Mouse (Mus musculus) heart, postnatal 36 days (tissue): ENCODE measurements at regions not wholly inside any gene's neighbourhood (a gene's known extent, or its start where the extent isn't known, plus 50 kb on each side); places are given as distances from the start of the nearest gene placed in this dataset.
A peak's percentile ranks its signal among the peaks of the same experiment; 100 is the strongest.
"Not testable (repeated sequence)": the region's sequence is repeated elsewhere in the genome, so short reads cannot be mapped to it uniquely, and the experiment has no call there.

Experiments used
- DNase-seq, 2 experiments: peaks; one replicate each; pipeline ENCODE4 v3.0.0; 2021 to 2022
- intact Hi-C: fragments of 180-260 bp; cut with DNase I; formaldehyde crosslinking; loops from one replicate; pipeline ENCODE4 v1.15.1; 2025

DNA sequence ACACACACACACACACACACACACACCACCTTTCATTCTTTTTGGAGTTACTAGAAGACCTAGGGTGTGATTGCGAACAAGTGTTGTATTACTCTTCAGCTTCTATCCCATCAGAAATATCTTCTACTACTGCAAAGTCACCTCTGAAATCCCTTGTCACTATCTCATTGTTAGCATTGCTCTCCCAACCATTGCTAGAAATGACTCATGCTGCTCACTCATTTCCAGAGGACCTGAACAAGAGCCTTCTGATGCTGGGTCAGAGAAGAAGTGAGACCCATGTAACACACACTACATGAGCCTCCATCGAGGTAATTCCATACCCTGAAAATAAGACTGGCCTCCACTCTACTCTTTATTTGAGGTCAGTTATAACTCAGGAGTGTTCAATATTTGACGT lies 191.1 kb downstream of the Nuak1 start:
- intact Hi-C loops = no loop called here
- DNase-seq = no peak

DNA sequence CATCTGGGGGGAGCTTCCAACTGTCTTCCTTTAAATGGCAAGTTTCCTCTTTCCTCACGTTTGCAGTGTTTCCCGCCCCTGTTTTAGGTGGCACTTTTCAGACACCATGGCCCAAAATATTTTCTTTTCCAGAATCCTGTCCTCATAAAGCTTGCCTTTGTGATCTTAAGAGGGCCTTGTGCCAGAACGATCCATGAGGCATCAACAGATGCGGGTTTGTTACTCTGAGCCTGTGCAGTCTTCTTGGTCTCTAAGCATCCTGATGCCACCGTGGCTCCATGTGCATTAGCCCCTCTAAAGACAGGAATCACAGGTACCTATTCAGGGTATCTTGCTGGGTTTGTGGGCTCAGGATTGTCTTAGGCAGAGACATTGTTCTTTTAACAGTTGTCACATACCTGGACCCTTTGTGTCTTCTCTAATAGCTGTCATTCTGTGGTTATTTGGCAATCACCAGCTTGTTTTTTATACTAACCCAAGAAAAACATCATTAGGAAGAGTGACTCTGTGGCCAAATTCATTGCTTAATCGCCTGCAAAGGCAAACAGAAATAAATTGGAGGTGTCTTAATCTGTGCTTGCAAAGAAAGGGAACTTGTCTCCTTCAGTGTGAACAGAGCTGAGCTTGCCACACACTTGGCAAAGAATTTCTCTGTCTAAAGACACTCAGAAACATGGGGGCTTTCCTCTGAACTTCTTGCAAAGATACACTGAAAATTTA lies 179.3 kb downstream of the Nuak1 start:
- intact Hi-C loops = no loop called here
- peak in 1 of 2 experiments; percentile 14 for DNase-seq

DNA sequence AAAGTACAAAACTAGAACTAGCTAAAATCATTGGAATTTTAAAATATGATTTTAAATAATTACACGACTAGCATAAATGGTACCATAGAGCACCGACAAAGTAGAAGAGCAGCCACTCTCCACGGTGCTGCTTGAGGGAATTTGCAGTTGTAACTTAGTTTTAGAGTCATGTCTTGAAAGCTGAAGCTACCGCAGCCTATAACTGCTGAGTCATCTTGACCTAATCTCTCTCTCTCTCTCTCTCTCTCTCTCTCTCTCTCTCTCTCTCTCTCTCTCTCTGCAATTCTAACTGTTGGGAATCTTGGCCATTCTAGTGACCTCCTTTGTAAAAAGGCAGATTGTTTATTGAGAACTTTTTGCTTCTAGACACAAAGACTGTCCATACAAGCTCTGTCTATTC lies 177.5 kb downstream of the Nuak1 start:
- intact Hi-C loops = no loop called here
- DNase-seq = no peak

DNA sequence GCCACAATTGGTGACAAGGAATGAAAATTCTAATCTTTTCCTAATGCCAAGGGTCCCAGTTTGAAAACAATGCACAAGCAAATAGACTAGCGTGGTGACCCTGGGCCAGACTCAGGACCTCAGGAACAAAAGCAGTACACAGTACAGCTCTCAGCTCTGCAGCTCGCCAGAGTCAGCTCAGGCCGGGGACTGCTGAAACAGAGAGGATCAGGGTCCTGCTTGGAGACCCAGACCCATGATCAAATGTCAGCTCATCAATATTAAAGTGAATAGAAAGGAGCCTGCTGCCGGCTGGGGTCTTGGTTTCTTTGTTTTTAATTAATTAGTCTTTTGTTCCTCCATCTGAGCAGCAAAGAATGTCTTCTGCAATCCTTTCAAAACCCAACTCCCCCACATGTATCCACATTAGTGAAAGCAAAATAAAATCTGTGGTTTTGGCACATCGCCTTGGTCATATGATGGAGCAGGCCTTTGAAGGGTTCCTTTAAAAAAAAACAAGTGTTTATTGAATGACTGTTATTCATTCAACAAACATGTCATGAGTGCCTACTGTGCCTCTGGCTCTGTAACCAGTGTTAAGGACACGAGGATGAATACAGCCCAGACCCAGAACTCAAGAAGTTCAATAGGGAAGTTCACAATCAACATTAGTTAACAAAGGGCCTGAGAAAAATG lies 154.4 kb downstream of the Nuak1 start:
- no peak for DNase-seq
- intact Hi-C loops = no loop called here

DNA sequence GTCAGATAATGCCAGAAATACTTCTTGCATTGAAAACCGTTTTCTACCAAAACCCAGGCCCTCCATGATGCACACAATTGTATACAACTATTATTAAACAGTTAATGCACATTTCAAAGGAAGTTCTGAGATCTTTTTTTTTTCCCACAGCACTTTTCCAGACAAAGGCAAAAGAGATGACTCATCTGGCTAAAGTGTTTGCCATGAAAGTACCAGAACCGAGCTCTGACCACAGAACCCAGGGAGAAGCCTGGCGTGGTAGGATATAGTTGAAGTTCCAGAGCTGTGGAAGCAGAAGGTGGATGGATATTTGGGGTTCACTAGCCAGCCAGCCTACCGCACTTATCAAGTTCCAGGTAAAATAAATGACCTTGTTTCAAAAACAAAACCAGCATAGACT lies 146.0 kb downstream of the Nuak1 start:
- intact Hi-C loops = no loop called here
- no peak for DNase-seq

DNA sequence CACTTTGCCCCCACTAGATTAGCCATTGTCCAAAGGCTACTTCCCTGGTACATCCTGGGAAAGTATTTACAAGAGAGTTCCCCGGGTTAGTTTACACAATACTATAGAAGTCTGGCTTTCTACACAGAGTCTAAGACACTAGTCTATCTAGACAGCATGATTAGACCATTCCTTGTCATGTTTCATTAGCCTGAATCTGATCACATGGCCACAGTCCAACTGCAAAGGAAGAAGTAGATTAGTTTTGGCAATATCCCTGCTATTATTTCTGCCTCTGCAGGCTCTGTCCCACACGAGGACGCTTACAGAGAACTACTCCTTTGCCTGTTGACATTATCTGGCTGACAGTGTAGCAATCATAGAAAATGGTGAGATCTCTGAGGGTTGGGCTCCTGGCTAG lies 144.2 kb downstream of the Nuak1 start:
- intact Hi-C loops = no loop called here
- DNase-seq = no peak

DNA sequence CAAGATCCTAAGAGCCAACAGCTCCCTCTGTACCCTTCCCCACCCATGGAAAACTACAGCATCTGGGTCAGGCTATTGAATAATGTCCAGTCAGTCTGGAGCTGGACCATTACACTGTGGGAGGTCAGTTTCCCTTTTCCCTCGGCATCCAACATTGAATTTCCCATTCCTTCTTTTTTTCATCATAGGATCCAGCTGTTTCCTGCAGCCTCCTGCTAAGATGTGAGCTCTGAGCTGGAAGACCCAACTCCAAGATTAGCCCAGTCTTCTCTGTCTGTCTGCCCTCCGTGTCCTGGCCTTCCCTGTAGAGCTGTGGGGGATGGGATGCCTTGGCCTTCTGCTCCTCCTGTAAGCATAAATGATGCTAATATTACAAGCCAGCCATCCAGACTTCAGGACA lies 138.8 kb downstream of the Nuak1 start:
- intact Hi-C loops = no loop called here
- peak in 1 of 2 experiments; percentile 21 for DNase-seq

DNA sequence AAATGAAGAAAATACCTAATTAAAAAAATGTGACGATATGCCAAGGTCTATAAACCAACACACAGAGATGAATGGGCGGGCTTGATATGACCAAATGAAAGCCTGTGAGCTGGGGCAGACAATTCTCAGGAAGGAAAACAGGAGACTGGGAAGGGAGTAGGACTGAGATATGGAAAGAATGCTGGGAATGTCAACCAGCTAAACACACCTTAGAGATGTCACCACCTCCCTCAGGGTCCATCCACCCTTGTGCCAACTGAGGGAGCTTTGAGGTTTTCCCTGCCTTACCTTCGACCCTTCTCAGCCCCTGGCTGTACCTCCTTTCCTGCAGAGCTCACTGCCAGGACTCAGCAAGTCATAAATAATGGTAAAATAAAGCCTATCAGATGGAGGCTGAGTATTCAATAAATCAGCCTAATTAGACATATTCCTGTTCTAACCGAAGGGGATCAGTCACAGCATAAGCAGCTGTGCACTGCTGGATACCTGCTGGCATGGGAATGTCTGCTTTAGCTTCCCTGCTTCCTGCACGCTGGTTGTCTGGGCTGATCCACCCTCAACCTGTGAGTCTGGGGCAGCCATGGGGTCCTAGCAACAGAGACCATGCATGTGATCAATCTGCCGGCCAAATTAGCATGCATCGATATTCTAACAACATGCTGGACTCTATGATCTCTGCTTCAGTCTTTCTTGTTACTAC lies 137.4 kb downstream of the Nuak1 start:
- DNase-seq = no peak
- intact Hi-C loops = no loop called here

DNA sequence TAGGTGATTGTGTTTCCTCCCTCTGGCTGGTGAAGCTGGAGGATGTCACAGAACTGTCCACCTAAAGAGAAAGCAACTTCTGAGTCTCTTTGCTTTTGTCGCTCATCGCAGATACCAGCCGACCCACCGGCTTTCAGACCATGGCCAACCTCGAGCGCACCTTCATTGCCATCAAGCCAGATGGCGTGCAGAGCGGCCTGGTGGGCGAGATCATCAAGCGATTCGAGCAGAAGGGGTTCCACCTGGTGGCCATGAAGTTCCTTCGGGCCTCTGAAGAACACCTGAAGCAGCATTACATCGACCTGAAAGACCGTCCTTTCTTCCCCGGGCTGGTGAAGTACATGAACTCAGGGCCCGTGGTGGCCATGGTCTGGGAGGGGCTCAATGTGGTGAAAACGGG lies 131.7 kb downstream of the Nuak1 start:
- intact Hi-C loops, DNase-seq: not testable (repeated sequence)

DNA sequence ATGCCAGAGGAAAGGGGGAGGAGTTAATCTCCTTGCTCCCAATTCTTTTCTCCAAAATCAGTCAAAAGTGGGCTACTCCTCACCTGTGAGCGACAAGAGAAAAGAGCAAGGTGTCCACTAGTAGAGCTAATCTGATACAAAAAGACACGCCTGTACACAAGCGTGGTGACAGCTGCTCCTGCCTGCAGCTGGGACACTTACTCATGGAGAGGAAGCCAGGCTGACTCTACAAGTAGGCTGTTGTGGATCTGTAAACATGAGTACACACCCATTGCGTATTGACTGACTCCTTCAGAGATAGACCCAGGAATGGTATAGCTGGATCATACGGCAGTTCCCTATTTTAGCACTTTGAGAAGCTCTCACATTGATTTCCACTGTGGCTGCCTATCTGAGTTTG lies 129.7 kb downstream of the Nuak1 start:
- intact Hi-C loops = no loop called here

DNA sequence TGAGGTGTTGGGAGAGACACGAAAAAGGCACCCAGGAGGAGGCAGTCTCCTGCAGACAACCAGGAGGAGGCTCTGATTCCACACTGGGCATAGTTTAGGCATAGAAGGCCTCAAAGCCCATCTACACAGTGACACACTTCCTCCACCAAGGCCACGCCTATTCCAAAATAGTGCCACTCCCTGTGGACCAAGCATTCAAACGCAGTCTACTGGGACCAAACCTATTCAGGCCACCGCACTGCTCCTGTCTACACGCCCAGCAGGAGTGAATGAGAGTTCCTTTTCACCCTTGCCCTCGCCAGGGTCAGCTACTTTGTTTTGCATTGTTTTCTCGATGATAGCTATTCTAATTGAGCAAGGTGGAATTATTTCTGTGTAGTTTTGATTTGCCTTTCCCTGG lies 127.7 kb downstream of the Nuak1 start:
- no peak for DNase-seq
- intact Hi-C loops = no loop called here

More for the DNA sequence above, 129.7 kb downstream of the Nuak1 start:
- DNase-seq = no peak

DNA sequence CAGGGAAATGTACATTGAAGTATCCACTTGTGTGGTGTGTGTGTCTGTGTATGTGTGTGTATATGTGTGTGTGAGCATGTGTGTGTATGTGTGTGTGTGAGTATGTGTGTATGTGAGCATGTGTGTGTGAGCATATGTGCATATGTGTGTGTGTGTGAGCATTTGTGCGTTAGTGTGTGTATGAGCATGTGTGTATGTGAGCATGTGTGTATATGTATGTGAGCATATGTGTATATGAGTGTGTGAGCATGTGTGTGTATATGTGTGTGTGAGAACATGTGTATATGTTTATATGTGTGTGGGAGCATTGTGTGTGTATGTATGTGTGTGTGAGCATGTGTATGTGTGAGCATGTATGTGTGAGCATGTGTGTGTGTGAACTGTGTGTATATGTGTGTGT lies 123.5 kb downstream of the Nuak1 start:
- intact Hi-C loops = no loop called here
- no peak for DNase-seq

DNA sequence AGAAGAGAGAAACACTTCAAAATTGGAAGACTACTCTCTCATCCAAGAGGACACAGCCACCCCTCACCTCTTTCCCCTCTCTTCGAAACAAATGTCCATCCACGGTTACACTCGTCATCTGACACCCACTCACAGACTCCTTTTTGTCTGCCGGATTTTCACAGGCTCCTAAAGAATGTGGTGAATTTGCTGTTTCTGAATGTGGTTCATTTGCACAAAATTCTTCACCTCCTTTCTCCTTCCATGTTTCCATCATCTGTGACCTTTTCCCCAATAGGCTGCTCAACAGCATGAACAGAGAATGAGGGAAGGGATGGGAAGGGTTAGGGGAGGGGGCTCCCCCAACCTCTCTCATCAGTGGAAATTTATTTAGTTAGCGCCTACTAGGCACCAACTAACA lies 122.4 kb downstream of the Nuak1 start:
- intact Hi-C loops = no loop called here
- DNase-seq = no peak
